Mouse (Mus musculus) 3T3-L1 (cell line): ENCODE measurements around the gene Ttll11.
A peak's percentile ranks its signal among the peaks of the same experiment; 100 is the strongest.

Experiments used
- DNase-seq: peaks from one replicate; pipeline ENCODE4 v3.0.0-alpha.2; 2015; ENCODE audit warnings: low read depth, low spot score

Gene Ttll11

GRCm38 (mm10) chr2:35729077-35730065 lies 250.3 kb downstream of the Ttll11 start:
- DNase-seq: peak; percentile 12

- DNase-seq: no peak
Observed at GRCm38 (mm10) chr2:35728633-35729032, 251.1 kb downstream of the Ttll11 start.

- DNase-seq: no peak
Observed at GRCm38 (mm10) chr2:35723691-35724090, 256.0 kb downstream of the Ttll11 start.

- DNase-seq: no peak
Observed at GRCm38 (mm10) chr2:35723267-35723666, 256.4 kb downstream of the Ttll11 start.

- peak; percentile 11 for DNase-seq
Observed at GRCm38 (mm10) chr2:35722821-35723220, 256.9 kb downstream of the Ttll11 start.

GRCm38 (mm10) chr2:35720956-35721355 lies 258.8 kb downstream of the Ttll11 start:
- no peak for DNase-seq

- DNase-seq: no peak
Observed at GRCm38 (mm10) chr2:35720550-35720949, 259.2 kb downstream of the Ttll11 start.

GRCm38 (mm10) chr2:35720104-35720503 lies 259.6 kb downstream of the Ttll11 start:
- DNase-seq: no peak

- no peak for DNase-seq
Observed at GRCm38 (mm10) chr2:35719230-35720005, 260.3 kb downstream of the Ttll11 start.

GRCm38 (mm10) chr2:35718662-35719061 lies 261.1 kb downstream of the Ttll11 start:
- DNase-seq: no peak

- DNase-seq: no peak
Observed at GRCm38 (mm10) chr2:35718003-35718500, 261.7 kb downstream of the Ttll11 start.

GRCm38 (mm10) chr2:35716175-35716574 lies 263.5 kb downstream of the Ttll11 start:
- DNase-seq: no peak

GRCm38 (mm10) chr2:35715485-35715884 lies 264.2 kb downstream of the Ttll11 start:
- DNase-seq: no peak

GRCm38 (mm10) chr2:35714742-35715167 lies 265.0 kb downstream of the Ttll11 start:
- peak; percentile 91 for DNase-seq

GRCm38 (mm10) chr2:35713460-35713859 lies 266.3 kb downstream of the Ttll11 start:
- DNase-seq: no peak

- no peak for DNase-seq
Observed at GRCm38 (mm10) chr2:35712611-35713010, 267.1 kb downstream of the Ttll11 start.

- peak; percentile 75 for DNase-seq
Observed at GRCm38 (mm10) chr2:35703241-35703640, 276.5 kb downstream of the Ttll11 start.

- DNase-seq: no peak
Observed at GRCm38 (mm10) chr2:35702608-35703007, 277.1 kb downstream of the Ttll11 start.

GRCm38 (mm10) chr2:35702001-35702400 lies 277.7 kb downstream of the Ttll11 start:
- DNase-seq: no peak
